Mouse (Mus musculus): Measurements from ENCODE around the gene Ppp5c.

Gene Ppp5c

DNA sequence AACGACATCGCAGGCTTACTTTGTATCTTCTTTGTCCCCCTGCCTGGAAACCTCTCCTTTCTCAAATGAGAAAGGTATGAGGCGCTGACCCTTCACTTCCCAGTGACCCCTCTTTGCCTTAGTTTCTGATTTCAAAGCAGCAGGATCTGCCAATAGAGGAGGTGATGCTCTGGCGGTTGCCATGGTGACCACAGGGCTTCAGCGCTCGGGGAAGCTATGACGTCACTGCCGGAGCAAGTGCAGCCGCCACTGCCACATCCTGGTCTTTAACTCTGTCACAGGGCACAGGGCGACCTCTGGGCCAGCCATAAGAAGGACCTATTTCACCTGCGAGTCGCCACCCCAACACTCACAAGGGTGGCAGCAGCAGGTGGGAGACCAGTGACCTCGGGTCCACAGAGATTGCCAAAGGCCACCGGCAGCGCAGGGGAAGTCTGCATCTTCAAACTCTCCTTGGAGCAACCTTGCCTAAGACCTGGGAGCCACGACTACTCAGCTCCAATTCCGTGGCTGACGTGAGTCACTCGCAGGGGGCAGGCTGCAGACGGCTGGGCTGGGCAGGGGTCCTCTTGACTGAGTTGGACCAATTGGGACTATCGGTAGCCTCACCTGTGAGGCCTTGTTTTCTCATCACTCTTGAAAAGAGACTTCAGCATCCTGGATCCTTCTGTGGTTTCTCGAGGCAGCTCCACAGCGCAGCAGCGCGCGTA is 44.7 kb downstream of the Ppp5c start, which contains the start of gene Gm42372:
Gm42372 (plus strand) TSS at position 228 of the 710 bp plus-strand sequence.
- peak; percentile 79 for ATAC-seq (ENCODE audit: low TSS enrichment)

DNA sequence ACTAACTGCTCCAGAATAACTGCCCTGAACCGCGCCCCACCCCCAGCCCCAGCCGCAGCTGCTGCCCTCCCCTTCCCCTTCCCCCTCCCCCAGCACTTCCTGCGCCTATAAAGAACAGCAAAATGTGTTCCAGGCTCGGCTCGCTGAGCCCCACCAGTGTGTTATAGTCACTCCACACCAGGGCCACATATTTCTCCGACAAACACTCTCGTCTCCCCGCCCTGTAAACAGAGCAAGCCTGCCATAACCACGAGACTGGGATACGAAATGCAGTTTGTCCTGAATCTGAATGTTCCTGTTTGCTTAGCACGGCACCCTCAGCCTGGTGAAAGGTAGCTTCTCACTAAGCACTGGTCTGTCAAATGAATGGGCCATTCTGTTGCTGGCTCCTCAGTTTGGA is 47.4 kb downstream of the Ppp5c start:
- ATAC-seq (ENCODE audit: low TSS enrichment): peak; percentile 31; the same call in 1 of the 2 replicates

DNA sequence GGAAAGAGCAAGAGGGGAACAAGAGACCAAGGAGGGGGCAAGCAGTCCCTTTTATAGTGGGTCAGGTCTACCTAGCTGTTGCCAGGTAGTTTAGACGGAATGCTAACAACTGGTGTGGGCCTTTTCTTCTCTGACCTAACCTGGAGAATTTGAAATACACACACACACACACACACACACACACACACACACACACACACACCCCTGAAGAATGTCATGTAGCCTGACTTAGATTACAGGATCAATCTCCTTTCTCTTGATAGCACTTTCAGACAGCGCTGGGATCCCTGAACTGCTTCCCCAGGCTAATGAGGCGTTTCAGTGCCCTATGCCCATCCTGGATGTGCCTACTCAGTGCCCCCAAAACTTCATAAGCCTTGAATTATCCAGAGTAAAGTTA is 49.1 kb downstream of the Ppp5c start:
- no peak for ATAC-seq (ENCODE audit: low TSS enrichment)

DNA sequence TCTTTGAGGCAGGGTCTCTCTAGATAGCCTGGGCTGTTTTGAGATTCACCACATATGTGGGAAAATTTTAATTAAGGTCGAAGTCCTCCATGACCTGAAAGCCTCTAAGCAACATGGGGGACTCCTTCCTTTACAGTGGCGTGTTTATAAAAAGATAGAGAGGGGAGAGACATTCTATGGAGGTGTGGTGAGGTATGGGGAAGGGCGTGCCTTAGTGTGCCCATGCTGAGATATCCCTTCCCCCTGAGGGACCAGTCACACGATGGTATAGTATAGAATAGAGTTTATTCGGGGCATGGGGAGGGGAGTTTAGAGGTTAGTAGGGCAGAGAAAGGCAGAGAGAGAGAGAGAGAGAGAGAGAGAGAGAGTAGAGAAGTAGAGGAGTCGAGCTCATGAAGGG is 49.6 kb downstream of the Ppp5c start:
- ATAC-seq (ENCODE audit: low TSS enrichment): no peak

DNA sequence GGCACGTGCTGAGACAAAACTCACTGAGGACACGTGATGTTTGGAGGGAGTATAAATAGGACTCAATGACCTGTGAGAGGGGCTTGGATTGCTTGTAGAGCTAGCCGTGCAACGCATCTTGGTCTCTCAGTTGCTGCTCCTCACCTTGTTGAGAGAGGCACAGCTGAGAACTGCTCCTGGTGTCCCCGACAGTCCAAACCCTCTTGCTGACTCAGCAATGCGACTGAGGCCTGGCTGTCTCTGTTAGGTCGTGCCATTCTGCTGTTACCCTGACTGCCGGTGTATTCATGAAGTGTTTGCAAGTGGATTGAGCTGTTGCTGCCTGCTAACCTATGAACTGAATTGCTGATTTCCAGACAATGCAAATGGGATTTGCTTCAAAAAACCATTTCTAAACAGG is 51.4 kb downstream of the Ppp5c start:
- no peak for ATAC-seq (ENCODE audit: low TSS enrichment)

DNA sequence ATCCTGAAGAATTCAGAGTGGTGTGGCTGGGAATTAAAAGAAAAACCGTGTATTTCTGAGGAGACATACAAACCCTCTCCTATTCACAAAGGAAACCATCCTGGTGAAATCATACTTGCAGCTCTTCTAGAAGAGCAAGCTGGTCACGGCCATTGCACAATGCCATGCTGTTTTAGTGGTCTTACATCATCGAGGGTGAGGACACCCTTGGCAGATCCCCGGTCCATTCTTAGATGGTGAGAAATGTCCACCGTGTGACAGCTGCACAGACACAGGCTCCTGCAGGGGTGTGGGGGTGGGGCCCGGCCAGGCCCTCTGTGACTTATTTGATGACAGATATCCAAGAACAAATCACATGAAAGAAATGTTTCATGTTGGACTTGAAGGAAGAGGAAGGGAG is 53.7 kb downstream of the Ppp5c start:
- ATAC-seq (ENCODE audit: low TSS enrichment): peak; percentile 69

DNA sequence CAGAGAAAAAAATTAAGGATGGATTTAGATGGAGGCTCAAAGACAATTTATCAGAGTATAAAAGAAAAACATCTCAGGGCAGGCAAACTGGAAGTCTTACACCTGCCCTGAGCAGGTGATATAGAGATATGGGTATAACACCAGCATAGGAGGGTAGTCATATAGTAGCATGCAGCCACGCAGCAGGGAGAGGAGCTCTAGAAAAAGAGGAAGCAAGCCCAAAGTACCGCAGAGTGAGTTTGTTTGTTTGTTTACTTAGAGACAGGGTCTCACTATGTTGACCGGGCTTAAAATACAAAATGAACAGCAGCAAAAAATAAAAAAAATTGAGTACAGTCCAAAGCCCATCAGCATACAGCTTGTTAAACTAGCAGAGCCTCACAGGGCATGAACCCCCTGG is 56.6 kb downstream of the Ppp5c start:
- no peak for ATAC-seq (ENCODE audit: low TSS enrichment)

DNA sequence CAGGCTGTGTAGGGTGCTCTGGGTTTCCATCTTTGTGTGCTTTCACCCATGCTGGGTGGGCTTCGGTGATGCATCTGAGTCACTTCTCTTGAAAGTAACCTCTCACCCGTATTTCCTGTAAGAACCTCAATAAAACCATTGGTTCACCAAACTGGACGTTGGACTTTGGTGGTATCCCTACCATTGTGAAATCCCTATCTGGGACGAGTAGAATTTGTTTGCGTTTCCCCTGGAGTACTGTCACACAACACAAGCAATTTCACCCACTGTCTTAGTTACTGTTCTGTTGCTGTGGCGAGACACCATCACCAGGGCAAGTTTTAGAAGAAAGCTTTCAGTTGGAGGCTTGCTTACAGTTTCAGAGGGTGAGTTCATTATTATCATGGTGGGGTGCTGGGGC is 59.3 kb downstream of the Ppp5c start:
- ATAC-seq (ENCODE audit: low TSS enrichment): no peak

DNA sequence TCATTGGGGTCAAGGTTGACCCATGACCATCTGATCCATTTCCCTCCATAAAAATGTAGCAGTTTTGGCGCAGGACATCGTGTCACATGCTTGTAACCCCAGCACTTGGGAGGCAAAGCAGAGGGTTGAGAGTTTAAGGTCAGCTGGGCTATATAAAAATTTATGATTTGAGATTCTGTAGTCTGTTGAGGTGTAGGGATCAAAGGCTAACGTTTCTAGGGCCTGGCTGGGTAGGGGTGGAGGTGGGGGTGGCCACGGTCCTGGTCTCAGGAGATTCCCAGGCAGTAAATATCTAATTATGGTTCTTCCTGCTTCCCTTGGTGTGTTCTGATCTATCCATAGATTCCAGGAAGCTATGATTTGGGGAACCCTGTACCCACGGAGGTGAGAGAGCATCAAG is 66.0 kb downstream of the Ppp5c start:
- no peak for ATAC-seq (ENCODE audit: low TSS enrichment)

DNA sequence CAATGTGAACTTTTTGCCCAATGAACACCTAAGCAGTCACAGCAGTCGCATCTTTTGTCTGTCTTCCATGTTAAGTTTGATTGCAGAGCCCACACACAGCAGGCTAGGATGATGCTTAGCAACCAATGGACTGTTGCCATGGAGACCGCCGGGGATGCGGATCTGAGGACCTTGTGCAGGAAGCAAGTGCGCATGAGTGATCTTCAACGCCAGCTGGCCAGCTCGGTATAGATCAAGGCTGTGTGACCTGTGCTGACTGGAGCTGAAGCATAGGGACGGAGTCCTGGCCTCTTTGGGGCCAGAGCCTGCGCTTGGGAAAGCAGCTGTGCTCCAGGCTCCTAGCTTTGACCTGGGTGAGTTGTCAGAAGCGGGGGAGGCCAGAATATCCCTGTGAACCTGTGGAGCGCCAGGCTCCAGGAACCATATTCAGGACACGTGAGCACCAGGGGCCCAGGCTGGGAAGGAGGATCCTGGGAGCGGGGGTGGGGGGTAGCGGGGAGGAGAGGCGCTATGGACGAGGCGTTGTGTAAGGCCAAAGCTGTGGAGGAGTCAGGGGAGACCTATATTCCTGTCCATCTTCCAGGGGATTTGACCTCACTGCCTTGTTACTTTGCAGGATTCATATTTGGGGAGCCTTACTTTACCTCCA is 68.1 kb downstream of the Ppp5c start, which contains the start of gene Pnmal1:
Pnmal1 (plus strand) TSS at position 141 of the 649 bp plus-strand sequence.
- ATAC-seq (ENCODE audit: low TSS enrichment): peak; percentile 84

DNA sequence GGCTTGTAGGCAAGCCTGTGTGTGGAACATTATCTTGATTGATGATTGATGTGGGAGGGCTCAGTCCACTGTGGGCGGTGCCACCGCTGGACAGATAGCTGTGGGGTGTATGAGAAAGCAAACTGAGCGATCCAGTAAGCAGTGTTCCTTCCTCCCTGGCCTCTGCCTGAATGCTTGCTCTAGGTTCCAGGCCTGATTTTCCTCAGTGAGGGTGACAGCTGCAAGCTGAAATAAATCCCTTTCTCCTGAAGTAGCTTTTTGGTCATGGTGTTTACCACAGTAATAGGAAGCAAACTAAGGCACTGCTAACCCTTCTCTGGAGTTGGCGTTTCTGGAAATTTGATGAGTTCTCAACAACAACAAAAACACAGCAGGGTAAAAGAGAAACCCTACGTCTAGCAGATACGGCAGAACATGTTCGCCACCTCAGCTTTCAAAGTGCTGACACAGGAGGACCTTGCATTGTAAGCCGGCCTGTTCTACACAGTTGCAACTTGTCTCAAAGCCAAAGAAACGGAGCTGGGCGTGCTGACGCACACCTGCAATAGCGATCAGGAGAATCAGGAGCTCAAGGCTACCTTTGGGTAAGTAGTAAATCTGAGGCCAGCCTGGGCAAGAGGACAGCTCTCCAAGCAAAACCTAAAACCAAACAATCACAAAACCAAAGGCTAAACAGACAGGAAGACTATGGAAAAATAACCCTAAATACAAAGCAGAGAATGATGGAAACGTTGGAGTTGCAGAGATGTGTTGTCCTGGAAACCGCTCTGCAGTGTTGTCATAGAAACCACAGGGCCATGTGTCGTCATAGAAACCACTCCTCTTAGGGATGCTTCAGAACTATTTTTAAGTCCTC is 71.1 kb downstream of the Ppp5c start:
- peak; percentile 81 for ATAC-seq (ENCODE audit: low TSS enrichment)

DNA sequence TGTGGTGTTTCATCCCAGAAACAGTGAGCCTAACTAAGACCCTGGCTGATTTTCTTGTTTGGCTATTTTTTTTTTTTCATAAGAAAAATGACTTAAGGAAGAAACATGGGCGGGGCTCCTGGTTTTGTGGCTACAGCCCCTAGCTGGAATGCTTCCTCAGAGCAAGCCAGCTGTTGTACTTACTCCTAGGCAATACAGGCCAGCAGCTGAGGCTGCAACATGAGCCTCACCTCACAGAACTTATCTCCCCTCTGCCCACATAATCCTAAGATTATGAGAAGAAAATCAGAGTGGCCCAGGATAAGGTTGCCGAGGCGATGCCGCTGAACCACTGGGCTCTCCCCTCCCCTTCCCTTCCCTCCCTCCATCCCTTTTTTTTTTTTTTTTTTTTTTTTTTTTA is 72.0 kb downstream of the Ppp5c start:
- ATAC-seq (ENCODE audit: low TSS enrichment): no peak
